Mouse (Mus musculus) liver, embryonic 12.5 days (tissue): ENCODE measurements at regions not wholly inside any gene's neighbourhood (a gene's known extent, or its start where the extent isn't known, plus 50 kb on each side); places are given as distances from the start of the nearest gene placed in this dataset.
A peak's percentile ranks its signal among the peaks of the same experiment; 100 is the strongest.

Experiments
- ATAC-seq: fragments of 200-750 bp; cut with Nextera tagmentation; 2 replicates; pipeline ENCODE4 v1.8.0; 2017; ENCODE audit warnings: moderate number of reproducible peaks, mild to moderate bottlenecking, moderate library complexity
- H3K27ac ChIP-seq: fragments of 300-500 bp; sonication (generic); 2 replicates; pipeline ENCODE4 v1.5.1; 2016; ENCODE audit warnings: mild to moderate bottlenecking
- H3K27me3 ChIP-seq: fragments of 300-500 bp; sonication (generic); replicated peaks from 2 replicates; pipeline ENCODE4 v1.6.1; 2016; ENCODE audit warnings: mild to moderate bottlenecking, moderate library complexity
- H3K36me3 ChIP-seq: fragments of 300-500 bp; sonication (generic); 2 replicates; pipeline ENCODE4 v1.6.1; 2016; ENCODE audit warnings: mild to moderate bottlenecking, moderate library complexity
- H3K4me1 ChIP-seq: fragments of 300-500 bp; sonication (generic); 2 replicates; pipeline ENCODE4 v1.6.1; 2016
- H3K4me2 ChIP-seq: fragments of 300-500 bp; sonication (generic); 2 replicates; pipeline ENCODE4 v1.6.1; 2016; ENCODE audit warnings: mild to moderate bottlenecking, moderate library complexity
- H3K4me3 ChIP-seq: fragments of 300-500 bp; sonication (generic); 2 replicates; pipeline ENCODE4 v1.5.1; 2016; ENCODE audit warnings: mild to moderate bottlenecking, moderate library complexity
- H3K9ac ChIP-seq: fragments of 300-500 bp; sonication (generic); 2 replicates; pipeline ENCODE4 v1.6.1; 2016; ENCODE audit warnings: mild to moderate bottlenecking, moderate library complexity
- H3K9me3 ChIP-seq: fragments of 300-500 bp; sonication (generic); replicated peaks from 2 replicates; pipeline ENCODE4 v1.6.1; 2016; ENCODE audit warnings: mild to moderate bottlenecking, moderate library complexity
- WGBS: fragments of 180-500 bp; shearing (Covaris S2); methylation state at CpG from one replicate; pipeline ENCODE4 v1.1.7; 2016; ENCODE audit not compliant: insufficient replicate concordance; 5-methylcytosine and 5-hydroxymethylcytosine counted together

DNA sequence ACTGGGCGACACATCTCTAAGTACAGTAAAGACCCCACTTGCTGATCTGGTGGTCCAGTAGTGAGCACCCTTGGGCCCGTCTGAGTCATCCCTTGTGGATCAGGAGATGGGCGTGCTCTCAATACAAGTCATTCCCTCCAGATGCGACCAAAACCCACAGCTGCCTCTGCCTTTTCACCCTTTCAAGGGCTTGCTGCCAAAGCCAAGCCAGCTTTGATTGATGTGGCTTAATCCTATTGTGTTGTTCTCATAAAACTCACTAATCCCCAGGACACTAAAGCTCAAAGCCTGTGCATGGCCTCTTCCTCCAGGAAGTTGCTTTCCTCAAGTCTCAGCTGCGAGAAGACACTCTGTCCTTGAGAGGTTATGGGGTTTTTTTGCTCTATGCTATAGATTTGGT lies 182.4 kb downstream of the Utp6 start:
- Histone ChIP-seq H3K9ac (no peak overlapping the region), H3K4me2 (no peak overlapping the region), H3K4me3 (no peak overlapping the region), H3K27ac (no peak overlapping the region), H3K9me3 (no peaks in the 10 kb centered on the region), H3K27me3 (0 out of 2 replicates have a peak, but pooled peaks cover 14% of the 10 kb centered on the region), H3K36me3 (no peaks in the 10 kb centered on the region), H3K4me1 (peaks cover 5% of the 10 kb centered on the region)
- 59% methylated on average over 5 of the region's 5 CpGs for WGBS
- no peak for ATAC-seq

DNA sequence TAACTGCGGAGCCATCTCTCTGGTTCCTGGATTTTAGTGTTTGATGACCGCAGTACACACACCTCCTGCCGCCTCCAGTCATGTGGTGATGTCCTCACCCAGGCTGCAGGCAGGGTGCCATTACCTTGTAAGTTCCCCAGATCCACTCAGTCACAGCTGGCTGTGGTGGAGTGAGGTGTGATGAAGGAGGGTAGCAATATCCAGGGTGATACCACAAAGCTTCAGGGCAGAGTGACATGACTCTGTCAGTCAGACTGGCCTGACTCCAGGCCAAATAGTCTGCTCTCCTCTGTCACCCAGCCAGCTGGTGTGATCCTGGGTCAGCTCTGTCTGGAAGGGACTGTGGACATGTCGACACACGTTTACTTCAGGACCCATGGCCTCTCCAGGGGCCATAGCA lies 183.7 kb downstream of the Utp6 start:
- ATAC-seq, result no peak
- Histone ChIP-seq H3K27ac (no peak overlapping the region), H3K4me2 (no peak overlapping the region), H3K27me3 (0 out of 2 replicates have a peak, but pooled peaks cover 5% of the 10 kb centered on the region), H3K36me3 (no peaks in the 10 kb centered on the region), H3K4me3 (no peak overlapping the region), H3K9me3 (no peaks in the 10 kb centered on the region), H3K9ac (no peak overlapping the region), H3K4me1 (peaks cover 5% of the 10 kb centered on the region)
- WGBS, result 57% methylated on average over 5 of the region's 5 CpGs

DNA sequence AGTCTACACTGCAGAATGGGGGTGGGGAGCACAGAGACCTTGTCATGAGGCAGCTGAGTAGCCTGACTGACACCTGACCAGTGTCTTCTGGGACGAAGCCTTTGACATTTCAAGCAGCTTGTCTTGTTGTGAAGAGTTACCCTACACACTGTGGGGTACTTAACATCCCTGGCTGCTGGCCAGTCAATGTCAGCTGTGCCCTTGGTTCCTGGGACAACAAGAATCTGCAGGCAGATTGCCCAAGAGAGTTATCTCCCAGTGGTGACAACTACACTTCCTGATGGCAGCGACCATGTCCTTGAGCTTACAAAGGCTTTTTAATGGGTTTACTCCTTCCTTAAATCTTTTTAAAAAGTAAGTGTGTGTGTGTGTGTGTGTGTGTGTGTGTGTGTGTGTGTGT lies 184.2 kb downstream of the Utp6 start:
- Histone ChIP-seq H3K27me3 (0 out of 2 replicates have a peak, but pooled peaks cover 2% of the 10 kb centered on the region), H3K36me3 (no peaks in the 10 kb centered on the region), H3K4me3 (no peak overlapping the region), H3K9ac (no peak overlapping the region), H3K4me2 (no peak overlapping the region), H3K9me3 (no peaks in the 10 kb centered on the region), H3K4me1 (peaks cover 5% of the 10 kb centered on the region), H3K27ac (no peak overlapping the region)
- no peak for ATAC-seq
- 22% methylated on average over 2 of the region's 2 CpGs for WGBS

DNA sequence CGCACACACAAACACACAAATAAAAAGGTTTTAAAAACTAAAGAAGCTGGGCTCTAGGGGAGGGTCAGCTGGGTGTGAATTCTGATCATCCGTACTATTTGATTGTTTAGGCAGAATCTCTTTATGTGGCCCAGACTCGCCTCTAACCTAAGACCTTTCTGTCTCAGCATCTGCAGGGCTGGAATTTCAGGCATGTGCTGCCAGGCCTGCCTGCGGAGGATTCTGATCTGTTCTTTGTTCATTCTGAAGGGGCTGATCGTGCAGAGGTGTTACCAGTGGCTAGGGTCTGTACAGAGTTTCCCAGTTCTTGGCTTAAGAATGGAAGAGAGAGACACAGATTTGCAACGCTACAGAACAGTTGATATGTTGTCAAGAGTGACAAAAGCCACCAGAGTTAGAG lies 185.6 kb downstream of the Rab11fip4 start:
- Histone ChIP-seq H3K36me3 (no peaks in the 10 kb centered on the region), H3K9me3 (no peaks in the 10 kb centered on the region), H3K4me2 (no peak overlapping the region), H3K27ac (no peak overlapping the region), H3K4me3 (no peak overlapping the region), H3K9ac (no peak overlapping the region), H3K27me3 (no peaks in the 10 kb centered on the region), H3K4me1 (peaks cover 5% of the 10 kb centered on the region)
- WGBS, result 57% methylated on average over 6 of the region's 6 CpGs
- no peak for ATAC-seq

DNA sequence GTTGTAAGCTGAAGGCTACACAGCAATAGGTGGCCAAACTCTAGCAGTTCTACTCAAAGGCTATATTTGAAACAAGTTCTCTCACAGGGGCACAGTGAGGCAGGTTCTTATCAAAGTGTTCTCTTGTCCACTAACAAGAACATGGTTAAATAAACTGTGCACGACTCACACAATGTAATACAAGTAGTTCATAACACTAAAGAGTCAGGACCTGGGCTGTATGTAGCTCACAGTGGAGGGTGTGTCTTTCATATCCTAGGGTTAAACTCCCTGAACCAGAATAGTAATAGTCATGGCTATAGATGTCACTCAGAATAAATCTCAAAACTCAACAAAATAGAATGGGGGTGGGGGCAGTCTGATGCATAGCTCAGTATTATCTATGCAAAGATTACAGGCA lies 182.7 kb downstream of the Rab11fip4 start:
- H3K4me1 ChIP-seq, result peaks cover 5% of the 10 kb centered on the region
- 53% methylated on average over 1 of the region's 1 CpGs for WGBS
- no peak overlapping the region for H3K9ac ChIP-seq
- no peaks in the 10 kb centered on the region for H3K9me3 ChIP-seq
- H3K27ac ChIP-seq, result no peak overlapping the region
- no peaks in the 10 kb centered on the region for H3K36me3 ChIP-seq
- no peak overlapping the region for H3K4me2 ChIP-seq
- no peak overlapping the region for H3K4me3 ChIP-seq
- H3K27me3 ChIP-seq, result no peaks in the 10 kb centered on the region
- ATAC-seq, result no peak

DNA sequence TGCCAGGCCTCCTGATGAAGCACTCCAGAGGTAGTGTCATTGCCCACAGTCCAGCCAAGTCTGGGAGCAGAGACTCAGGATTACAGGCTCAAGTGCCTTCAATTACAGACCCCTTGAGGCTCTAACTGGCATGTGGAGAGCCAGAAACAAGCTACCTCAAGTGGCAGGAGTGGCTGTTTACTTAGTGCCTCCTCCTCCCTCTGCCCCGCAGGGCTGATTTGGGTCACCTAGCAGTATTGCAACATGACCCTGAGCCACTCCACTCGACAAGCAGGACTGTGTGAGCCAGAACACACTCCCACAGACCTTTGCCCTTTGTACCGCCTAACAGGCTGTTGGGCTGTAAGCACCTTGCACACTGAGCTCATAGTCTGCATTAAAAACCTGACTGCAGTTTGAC lies 180.4 kb downstream of the Rab11fip4 start:
- Histone ChIP-seq H3K27me3 (no peaks in the 10 kb centered on the region), H3K4me1 (no peaks in the 10 kb centered on the region), H3K9me3 (no peaks in the 10 kb centered on the region), H3K9ac (no peak overlapping the region), H3K36me3 (no peaks in the 10 kb centered on the region), H3K4me3 (no peak overlapping the region), H3K4me2 (no peak overlapping the region), H3K27ac (peak overlapping the region; percentile 47; the same call in 1 of the 2 replicates)
- peak; percentile 78 for ATAC-seq
- WGBS, result 44% methylated on average over 3 of the region's 3 CpGs

DNA sequence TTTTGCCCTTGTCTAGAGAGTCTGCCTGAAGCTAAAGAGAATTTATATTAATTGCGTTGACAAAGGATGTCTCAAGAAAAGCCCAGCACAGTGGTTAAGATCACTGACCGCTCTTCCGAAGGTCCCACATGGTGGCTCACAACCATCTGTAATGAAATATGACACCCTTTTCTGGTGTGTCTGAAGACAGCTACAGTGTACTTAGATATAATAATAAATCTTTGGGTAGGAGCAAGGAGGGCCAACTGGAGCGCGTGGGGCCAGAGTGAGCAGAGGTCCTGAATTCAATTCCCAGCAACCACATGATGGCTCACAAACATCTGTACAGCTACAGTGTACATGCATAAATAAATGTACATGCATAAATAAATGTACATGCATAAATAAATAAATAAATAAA lies 176.1 kb downstream of the Rab11fip4 start:
- ATAC-seq, result no peak
- Histone ChIP-seq H3K4me1 (no peaks in the 10 kb centered on the region), H3K9me3 (0 out of 2 replicates have a peak, but pooled peaks cover 3% of the 10 kb centered on the region), H3K4me2 (no peak overlapping the region), H3K36me3 (no peaks in the 10 kb centered on the region), H3K9ac (no peak overlapping the region), H3K27ac (no peak overlapping the region), H3K27me3 (no peaks in the 10 kb centered on the region), H3K4me3 (no peak overlapping the region)
- 80% methylated on average over 5 of the region's 5 CpGs for WGBS

DNA sequence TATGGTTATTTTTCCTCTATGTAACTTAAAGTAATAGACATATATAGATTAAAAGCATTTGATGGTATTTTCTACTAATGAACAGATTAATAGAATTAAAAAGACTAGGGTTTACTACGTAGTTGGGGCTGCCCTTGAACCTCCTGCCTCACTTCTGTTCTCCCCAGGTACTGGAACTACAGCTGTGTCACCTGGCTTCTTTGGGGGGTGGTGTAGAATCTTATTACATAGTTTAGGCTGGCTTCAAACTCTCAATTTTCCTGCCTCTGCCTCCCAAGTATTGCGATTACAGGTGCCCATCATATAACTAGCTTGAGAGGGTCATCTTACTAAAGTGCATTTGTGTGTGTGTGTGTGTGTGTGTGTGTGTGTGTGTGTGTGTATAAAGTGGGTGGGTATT lies 175.0 kb downstream of the Rab11fip4 start:
- Histone ChIP-seq H3K4me1 (no peaks in the 10 kb centered on the region), H3K9ac (no peak overlapping the region), H3K27me3 (no peaks in the 10 kb centered on the region), H3K4me3 (no peak overlapping the region), H3K27ac (no peak overlapping the region), H3K36me3 (no peaks in the 10 kb centered on the region), H3K4me2 (no peak overlapping the region), H3K9me3 (0 out of 2 replicates have a peak, but pooled peaks cover 3% of the 10 kb centered on the region)
- 79% methylated on average over 2 of the region's 2 CpGs for WGBS
- no peak for ATAC-seq

DNA sequence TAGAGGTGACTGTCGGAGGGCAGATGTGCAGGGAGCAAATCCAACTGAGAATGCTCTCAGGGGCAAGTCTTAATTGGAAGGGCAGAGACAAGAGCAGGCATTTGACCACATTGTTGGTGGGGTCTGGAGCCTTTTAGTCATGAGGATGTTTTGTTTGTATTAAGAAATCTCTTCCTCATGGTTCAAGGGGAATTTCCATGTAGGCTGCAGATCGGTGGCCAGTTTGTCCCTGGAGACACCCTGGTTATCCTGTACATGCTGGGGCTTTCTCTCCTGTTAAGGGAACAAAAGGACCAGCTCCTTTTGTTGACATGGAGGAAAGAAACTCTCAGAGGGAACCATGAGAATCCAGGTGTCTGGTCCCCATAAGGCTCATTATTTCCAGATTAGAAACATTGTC lies 174.4 kb downstream of the Rab11fip4 start:
- Histone ChIP-seq H3K9me3 (0 out of 2 replicates have a peak, but pooled peaks cover 3% of the 10 kb centered on the region), H3K36me3 (no peaks in the 10 kb centered on the region), H3K27ac (no peak overlapping the region), H3K27me3 (no peaks in the 10 kb centered on the region), H3K9ac (no peak overlapping the region), H3K4me3 (no peak overlapping the region), H3K4me2 (no peak overlapping the region), H3K4me1 (no peaks in the 10 kb centered on the region)
- ATAC-seq, result no peak
- WGBS, result 64% methylated on average over 2 of the region's 2 CpGs

DNA sequence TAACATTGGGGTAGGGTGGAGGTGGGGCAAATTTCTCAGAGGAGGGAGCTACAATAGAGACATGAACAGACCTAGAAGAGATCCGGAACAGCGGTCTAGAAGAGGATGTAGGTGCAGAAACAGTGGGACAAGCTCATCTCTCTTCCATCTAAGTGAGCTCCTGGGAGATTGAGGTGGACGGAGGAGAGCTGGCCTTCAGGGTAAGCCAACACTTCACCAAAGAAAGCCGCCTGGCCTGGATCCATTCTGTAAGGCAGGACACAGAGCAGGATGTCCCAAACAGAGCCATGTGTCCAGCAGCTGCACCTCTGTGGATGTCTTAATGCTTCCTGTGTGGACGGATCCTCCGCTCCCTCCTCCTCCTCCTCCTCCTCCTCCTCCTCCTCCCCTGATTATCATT lies 173.0 kb downstream of the Rab11fip4 start:
- no peaks in the 10 kb centered on the region for H3K36me3 ChIP-seq
- H3K4me2 ChIP-seq, result no peak overlapping the region
- 77% methylated on average over 6 of the region's 6 CpGs for WGBS
- H3K9ac ChIP-seq, result no peak overlapping the region
- no peak overlapping the region for H3K4me3 ChIP-seq
- H3K9me3 ChIP-seq, result 0 out of 2 replicates have a peak, but pooled peaks cover 3% of the 10 kb centered on the region
- H3K27me3 ChIP-seq, result no peaks in the 10 kb centered on the region
- ATAC-seq, result no peak
- no peak overlapping the region for H3K27ac ChIP-seq
- no peaks in the 10 kb centered on the region for H3K4me1 ChIP-seq

DNA sequence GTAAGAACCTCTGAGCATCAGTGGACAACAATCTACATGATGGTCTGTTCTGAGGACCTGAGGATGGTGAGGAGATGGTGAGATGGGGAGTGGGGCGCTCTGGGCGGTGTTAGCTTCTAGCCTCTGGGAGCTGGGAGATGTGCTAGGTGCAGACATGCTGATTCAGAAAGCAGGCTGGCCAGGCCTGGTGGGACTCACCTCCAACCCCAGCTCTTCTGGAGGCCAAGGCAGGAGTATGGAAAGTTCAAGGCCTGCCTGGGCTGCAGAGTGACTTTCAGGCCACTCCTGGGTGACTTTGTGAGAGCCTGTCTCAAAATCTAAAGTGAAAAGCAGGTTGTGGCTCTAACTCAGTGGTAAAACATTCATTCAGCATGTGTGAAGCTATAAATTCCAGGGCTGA lies 171.6 kb downstream of the Rab11fip4 start:
- no peak overlapping the region for H3K9ac ChIP-seq
- H3K4me1 ChIP-seq, result no peaks in the 10 kb centered on the region
- ATAC-seq, result no peak
- H3K27me3 ChIP-seq, result no peaks in the 10 kb centered on the region
- 0 out of 2 replicates have a peak, but pooled peaks cover 3% of the 10 kb centered on the region for H3K9me3 ChIP-seq
- H3K4me2 ChIP-seq, result no peak overlapping the region
- no peaks in the 10 kb centered on the region for H3K36me3 ChIP-seq
- no peak overlapping the region for H3K4me3 ChIP-seq
- WGBS, result 80% methylated on average over 2 of the region's 2 CpGs
- no peak overlapping the region for H3K27ac ChIP-seq

DNA sequence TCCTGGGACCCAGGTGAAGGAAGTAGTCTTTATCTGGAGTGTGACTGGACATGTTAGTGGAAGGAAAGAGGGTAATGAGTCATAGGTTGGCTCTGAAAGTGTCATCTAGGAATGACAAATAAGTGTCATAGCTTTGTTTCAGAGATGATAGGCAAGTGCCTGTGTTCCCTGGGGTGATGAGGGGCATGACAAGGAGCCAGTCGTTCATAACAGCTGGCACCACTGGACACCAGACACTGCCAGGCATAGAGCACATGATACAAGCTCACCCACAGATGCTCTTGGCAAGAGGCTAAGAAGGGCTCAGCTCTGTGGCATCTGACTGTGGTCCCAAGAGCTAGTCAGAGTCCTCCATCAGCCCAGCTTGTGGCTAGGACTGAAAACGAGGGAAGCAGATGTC lies 171.0 kb downstream of the Rab11fip4 start:
- no peak overlapping the region for H3K4me2 ChIP-seq
- ATAC-seq, result no peak
- 0 out of 2 replicates have a peak, but pooled peaks cover 3% of the 10 kb centered on the region for H3K9me3 ChIP-seq
- H3K9ac ChIP-seq, result no peak overlapping the region
- no peaks in the 10 kb centered on the region for H3K27me3 ChIP-seq
- H3K4me3 ChIP-seq, result no peak overlapping the region
- no peaks in the 10 kb centered on the region for H3K4me1 ChIP-seq
- no peaks in the 10 kb centered on the region for H3K36me3 ChIP-seq
- no peak overlapping the region for H3K27ac ChIP-seq
- 48% methylated on average over 2 of the region's 2 CpGs for WGBS

DNA sequence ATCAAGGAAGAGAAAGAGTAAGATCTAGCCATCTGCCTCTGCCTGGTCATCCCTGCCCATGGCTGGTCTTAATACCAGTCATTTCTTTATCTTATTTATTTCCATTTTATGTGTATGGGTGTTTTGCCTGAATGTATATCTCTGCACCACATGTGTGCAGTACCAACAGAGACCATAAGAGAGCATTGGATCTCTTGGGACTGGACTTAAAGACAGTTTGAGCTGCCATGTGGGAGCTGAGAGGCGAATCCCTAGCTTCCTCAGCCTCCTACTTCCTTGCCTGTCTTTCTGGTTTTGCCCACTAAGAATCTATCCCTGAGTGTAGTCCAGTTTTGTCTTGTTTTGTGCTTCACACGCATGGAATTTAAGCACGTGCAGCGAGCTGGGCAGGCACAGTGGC lies 169.5 kb downstream of the Rab11fip4 start:
- no peak overlapping the region for H3K4me2 ChIP-seq
- H3K27ac ChIP-seq, result no peak overlapping the region
- H3K4me3 ChIP-seq, result no peak overlapping the region
- no peaks in the 10 kb centered on the region for H3K4me1 ChIP-seq
- ATAC-seq, result no peak
- H3K9ac ChIP-seq, result no peak overlapping the region
- no peaks in the 10 kb centered on the region for H3K36me3 ChIP-seq
- no peaks in the 10 kb centered on the region for H3K9me3 ChIP-seq
- H3K27me3 ChIP-seq, result no peaks in the 10 kb centered on the region
- WGBS, result 74% methylated on average over 4 of the region's 4 CpGs
